Mouse (Mus musculus) small intestine, adult 2 months (tissue): ENCODE results near the gene G6pdx.

ENCODE experiments used
- CTCF ChIP-seq: fragments of 200-500 bp; IDR thresholded peaks from 2 replicates; pipeline ENCODE4 v1.5.1; 2012; ENCODE audit warnings: low read depth, mild to moderate bottlenecking, control low read depth, inconsistent platforms, low read length, moderate library complexity, mixed read lengths; ENCODE audit not compliant: insufficient replicate concordance, insufficient read length; ENCODE audit errors: extremely low read depth
- POLR2A ChIP-seq: fragments of 200-500 bp; IDR thresholded peaks from 2 replicates; pipeline ENCODE4 v1.6.1; 2012; ENCODE audit warnings: low read depth, mild to moderate bottlenecking, control low read depth, inconsistent platforms, low read length, moderate library complexity

GRCm38 (mm10) chrX:74400136-74400535 is 28.9 kb downstream of the G6pdx start:
- TF ChIP-seq CTCF (no peak), POLR2A (no peak)
